Mouse (Mus musculus) ES-E14 (cell line): ENCODE measurements at regions not wholly inside any gene's neighbourhood (a gene's known extent, or its start where the extent isn't known, plus 50 kb on each side); places are given as distances from the start of the nearest gene placed in this dataset.

Source experiments
- CHD2 ChIP-seq: IDR thresholded peaks from 2 replicates; pipeline ENCODE4 v1.6.1; 2014; ENCODE audit warnings: mild to moderate bottlenecking, low read depth, low read length, inconsistent platforms
- MAFK ChIP-seq: IDR thresholded peaks from 2 replicates; pipeline ENCODE4 v1.6.1; 2014; ENCODE audit warnings: mild to moderate bottlenecking, low read depth, low read length, inconsistent platforms; ENCODE audit not compliant: insufficient read depth
- ZC3H11A ChIP-seq: IDR thresholded peaks from 2 replicates; pipeline ENCODE4 v1.6.1; 2012; ENCODE audit warnings: low read depth, mild to moderate bottlenecking, inconsistent platforms, low read length, borderline replicate concordance
- ZNF384 ChIP-seq: IDR thresholded peaks from 2 replicates; pipeline ENCODE4 v1.6.1; 2012; ENCODE audit warnings: low read depth, low read length, inconsistent platforms

GRCm38 (mm10) chr3:129416337-129416736 is 83.8 kb upstream of the Enpep start:
- TF ChIP-seq ZC3H11A (no peak), ZNF384 (no peak), CHD2 (no peak), MAFK (no peak)
